Mouse (Mus musculus): ENCODE results near the gene Bbs12. TPM values are rescaled to one million over a fixed set of nuclear protein-coding genes. Genes with fewer than 3 reads are reported as not detected.

Bbs12 gene
- polyA plus RNA-seq, 2 experiments from 2014 or later = 4.6 to 9.5 TPM

DNA sequence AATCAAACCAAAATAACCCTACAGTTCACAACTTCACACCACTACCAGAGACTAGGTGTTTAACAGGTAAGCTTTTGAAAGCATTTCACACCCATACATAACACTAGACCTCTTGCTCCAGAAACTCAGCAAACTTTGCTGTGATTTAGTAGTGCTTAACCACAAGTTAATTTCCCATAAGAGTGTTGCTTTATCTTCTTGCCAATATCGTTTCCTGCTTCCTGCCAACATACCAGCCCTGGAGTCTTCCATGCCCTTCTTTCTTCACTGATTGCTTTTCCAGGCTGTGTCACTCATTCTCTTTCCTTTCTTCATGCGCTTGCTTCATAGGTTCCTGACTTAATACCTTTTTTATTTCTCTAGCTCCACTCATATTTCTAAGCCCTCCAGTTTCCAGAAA is 16.1 kb downstream of the Bbs12 start:
- peak; percentile 12 for ATAC-seq

- peak; percentile 65 for ATAC-seq
Observed at GRCm38 (mm10) chr3:37329963-37330362, 17.6 kb downstream of the Bbs12 start.

DNA sequence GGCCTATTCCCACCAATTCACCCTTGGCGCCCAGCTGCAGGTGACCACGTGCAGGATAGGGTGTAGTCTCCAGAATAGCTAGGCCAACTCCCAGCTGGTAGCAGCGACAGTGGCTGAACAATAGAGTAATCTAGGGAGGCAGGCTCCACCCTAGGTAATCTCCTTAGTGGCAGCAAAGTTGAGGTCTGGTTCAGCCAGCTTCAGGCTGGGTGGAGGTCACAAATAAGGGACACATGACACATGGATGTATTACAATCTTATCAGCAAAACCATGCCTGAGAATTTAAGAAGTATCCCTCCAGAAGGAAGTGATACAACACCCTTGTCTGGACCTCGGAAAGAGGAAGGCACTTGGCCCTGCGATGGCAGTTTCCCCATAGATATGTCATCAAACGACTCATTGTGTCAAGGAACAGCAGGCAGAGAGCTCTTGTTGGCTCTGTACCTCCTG is 19.7 kb downstream of the Bbs12 start:
- no peak for ATAC-seq

- no peak for ATAC-seq
Observed at GRCm38 (mm10) chr3:37334053-37334452, 21.7 kb downstream of the Bbs12 start.

- ATAC-seq = no peak
Observed at GRCm38 (mm10) chr3:37341110-37341509, 28.8 kb downstream of the Bbs12 start.

- no peak for ATAC-seq
Observed at GRCm38 (mm10) chr3:37342811-37343210, 30.5 kb downstream of the Bbs12 start.

DNA sequence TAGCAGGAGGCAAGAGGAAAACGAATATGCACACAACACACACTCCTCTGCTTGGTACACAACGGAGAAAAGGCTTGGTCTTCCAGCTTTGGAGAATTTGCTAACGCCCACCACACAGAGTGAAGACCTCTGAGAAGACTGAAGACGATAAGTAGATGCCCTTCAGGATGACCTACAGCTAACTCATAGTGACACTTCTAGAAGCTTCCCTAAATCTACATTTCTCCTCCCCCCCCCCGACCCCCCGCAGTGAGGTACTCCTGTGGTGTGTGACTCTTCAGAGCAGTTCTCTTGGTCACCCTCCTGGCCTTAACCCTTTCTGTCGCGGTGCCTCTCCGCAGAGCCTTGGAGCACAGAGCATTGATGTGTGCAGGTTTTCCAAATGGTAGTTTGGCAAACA is 35.3 kb downstream of the Bbs12 start:
- ATAC-seq = peak; percentile 16

- peak; percentile 79 for ATAC-seq
Observed at GRCm38 (mm10) chr3:37348221-37349165, 36.1 kb downstream of the Bbs12 start, which contains the start of gene Fgf2. TSS of gene Fgf2 (plus strand) at chr3:37348346.

DNA sequence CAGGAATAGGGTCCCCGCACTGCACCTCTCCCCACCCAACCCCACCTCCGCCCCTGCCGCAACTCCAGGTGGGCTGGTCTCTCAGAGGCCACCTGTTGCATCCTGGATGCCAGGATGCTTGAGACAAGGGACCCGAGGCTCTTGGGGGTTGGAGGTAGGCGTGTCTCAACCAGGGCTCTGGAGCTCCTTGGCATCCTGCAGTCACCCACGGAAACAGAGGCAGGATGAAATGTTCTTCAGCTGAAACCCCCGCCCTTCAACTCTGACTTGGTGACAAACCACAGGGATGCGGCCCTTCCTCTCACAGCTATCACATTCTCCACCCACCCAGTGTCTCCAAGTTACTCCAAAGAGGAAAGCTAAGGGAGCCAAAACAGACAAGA is 36.8 kb downstream of the Bbs12 start:
- ATAC-seq = peak; percentile 48

GRCm38 (mm10) chr3:37350386-37350785 is 38.0 kb downstream of the Bbs12 start:
- no peak for ATAC-seq

GRCm38 (mm10) chr3:37353951-37354481 is 41.7 kb downstream of the Bbs12 start:
- no peak for ATAC-seq

DNA sequence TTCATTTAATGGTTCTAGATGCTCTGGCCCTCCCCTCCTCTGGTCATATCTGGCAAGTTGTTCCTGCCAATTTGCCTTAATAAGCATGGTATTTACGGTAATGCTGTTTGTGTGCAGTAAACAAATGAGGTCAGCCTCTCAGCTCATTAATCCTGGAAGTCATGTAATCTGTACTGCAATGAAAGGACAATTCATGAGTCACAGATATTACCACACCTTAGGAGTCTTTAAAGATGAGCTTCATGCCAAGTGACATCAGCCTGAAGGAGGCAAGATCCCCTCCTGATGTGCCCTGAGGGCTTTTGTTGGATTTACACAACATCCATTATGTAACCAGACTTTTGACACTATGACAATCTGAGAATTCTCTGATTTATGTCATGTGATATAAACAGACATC is 42.4 kb downstream of the Bbs12 start:
- no peak for ATAC-seq

DNA sequence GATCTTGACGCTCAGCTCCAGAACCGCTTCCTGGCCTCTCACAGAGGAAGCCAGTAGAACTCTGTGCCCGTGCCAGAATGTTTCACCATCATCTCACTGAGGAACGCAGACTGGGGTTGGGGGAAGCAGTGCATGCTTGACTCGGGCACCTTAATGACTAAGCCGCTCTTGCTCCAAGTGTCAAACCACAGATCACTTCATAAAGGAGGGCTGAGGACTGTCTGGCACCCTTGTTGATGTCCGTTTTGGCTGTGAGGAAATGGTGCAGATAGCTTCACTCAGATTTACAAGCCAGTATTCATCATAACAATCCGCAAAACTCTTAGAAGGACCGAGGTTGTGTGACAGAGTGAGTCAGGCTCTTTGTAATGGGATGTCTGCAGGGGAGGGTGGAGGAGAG is 48.4 kb downstream of the Bbs12 start:
- peak; percentile 27 for ATAC-seq

- ATAC-seq = peak; percentile 49
Observed at GRCm38 (mm10) chr3:37365144-37365543, 52.8 kb downstream of the Bbs12 start.

- ATAC-seq = no peak
Observed at GRCm38 (mm10) chr3:37365976-37366375, 53.6 kb downstream of the Bbs12 start.

DNA sequence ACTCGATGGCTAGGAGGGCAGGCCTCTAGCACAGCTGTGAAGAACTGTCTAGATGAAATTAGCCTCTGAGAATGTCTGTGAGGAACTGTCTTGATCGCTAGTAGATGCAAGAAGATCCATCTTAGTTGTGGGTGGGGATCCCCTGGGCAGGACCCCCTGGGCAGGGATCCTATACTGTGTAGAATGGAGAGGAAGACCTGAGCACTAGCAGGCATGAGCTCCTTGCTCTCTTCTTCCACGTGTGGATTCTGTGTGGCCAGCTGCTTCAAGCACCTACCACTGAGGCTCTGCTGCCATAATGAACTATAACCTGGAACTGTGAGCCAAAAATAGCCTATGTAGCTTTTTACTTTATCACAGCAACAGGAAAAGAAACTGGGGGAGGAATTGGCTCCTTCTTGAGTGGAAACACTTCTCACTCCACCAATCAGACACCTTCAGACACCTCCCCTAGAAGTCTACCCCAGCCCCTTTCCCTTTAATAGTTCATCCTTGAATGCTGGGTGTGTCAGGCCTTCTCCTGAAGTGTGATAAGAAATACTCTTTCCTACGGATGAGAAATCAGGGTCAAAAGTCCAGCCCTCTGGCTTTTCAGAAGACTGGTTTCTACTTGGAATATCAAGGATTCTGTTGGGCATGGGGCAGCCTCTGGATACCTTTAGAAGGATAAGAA is 54.2 kb downstream of the Bbs12 start:
- ATAC-seq = no peak

DNA sequence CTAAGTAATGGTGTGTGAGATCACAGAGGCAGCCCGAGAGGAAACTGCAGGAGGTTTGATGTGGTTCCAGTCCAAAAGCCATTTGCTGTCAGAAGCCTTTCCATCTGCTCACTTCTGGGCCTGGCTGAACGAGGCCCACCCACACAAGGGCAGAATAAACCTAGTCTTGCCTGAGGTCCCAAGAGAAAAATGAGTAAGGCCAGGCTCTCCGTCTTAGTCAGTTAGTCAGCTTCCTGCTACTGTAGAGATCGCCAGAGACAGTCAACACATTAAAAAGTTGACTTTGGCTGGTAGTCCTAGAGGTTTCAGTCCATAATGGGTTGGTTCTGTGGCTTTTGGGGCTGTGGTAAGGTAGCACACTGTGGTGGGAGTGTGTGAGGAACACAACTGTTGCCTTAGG is 58.1 kb downstream of the Bbs12 start:
- ATAC-seq = peak; percentile 57

Other genes with a start within 250 kb of the Bbs12 start
- gene Adad1, start 249.0 kb upstream of the Bbs12 start, polyA plus RNA-seq (2017; shearing (Covaris generic)) = not detected
- gene Il2, start 186.6 kb upstream of the Bbs12 start, polyA plus RNA-seq (2017; shearing (Covaris generic)) = 1 to 10 TPM in 1 of 2 experiments, under 1 TPM in 1; 0.60 to 1.0 TPM
- gene Il21, start 79.9 kb upstream of the Bbs12 start, polyA plus RNA-seq (2017; shearing (Covaris generic)) = 1 to 10 TPM in 1 of 2 experiments, under 1 TPM in 1; 0.51 to 1.0 TPM
- under 1 TPM; 0.46 to 0.62 TPM for gene Cetn4, start 154 bp downstream of the Bbs12 start, polyA plus RNA-seq (2017; shearing (Covaris generic))
- gene Fgf2, start 35.8 kb downstream of the Bbs12 start, polyA plus RNA-seq (2017; shearing (Covaris generic)) = 1 to 10 TPM; 2.2 to 2.3 TPM
- gene Spata5, start 107.3 kb downstream of the Bbs12 start, polyA plus RNA-seq (2017; shearing (Covaris generic)) = 10 to 100 TPM; 21.9 to 41.4 TPM
- gene Nudt6, start 107.7 kb downstream of the Bbs12 start, polyA plus RNA-seq (2017; shearing (Covaris generic)) = 10 to 100 TPM; 11.1 to 13.4 TPM